Mouse (Mus musculus) A20 (cell line): ENCODE measurements around the gene Prkra.

Source experiments
- DNase-seq: peaks from one replicate; pipeline ENCODE4 v3.0.0-alpha.2; 2011; ENCODE audit warnings: low read depth, low spot score

Prkra gene

GRCm38 (mm10) chr2:76647883-76648570 is at the start of gene Prkra, which contains the start of gene Pjvk:
TSS of gene Prkra (minus strand) at chr2:76648015.
TSS of gene Pjvk (plus strand) at chr2:76648476.
- peak; percentile 86 for DNase-seq

GRCm38 (mm10) chr2:76695290-76695689 is 47.5 kb upstream of the Prkra start:
- no peak for DNase-seq

DNA sequence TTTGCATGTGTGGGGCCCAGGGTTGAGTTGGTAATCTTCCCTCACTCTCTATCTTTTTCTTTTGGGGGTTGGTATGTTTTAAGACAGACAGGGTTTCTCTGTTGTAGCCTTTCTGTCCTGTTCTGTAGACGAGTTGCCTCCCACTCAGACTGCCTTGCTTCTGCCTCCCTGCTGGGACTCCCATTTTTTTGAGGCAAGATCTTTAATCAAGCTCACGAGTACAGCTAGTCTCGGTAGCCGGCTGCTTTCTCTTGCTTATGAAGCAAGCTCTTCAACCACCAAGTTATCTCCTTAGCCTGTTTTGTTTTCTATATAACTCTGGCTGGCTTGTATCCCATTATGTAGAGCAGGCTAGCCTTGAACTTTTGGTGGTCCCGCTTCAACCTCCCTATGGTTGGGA is 46.0 kb upstream of the Prkra start:
- no peak for DNase-seq

DNA sequence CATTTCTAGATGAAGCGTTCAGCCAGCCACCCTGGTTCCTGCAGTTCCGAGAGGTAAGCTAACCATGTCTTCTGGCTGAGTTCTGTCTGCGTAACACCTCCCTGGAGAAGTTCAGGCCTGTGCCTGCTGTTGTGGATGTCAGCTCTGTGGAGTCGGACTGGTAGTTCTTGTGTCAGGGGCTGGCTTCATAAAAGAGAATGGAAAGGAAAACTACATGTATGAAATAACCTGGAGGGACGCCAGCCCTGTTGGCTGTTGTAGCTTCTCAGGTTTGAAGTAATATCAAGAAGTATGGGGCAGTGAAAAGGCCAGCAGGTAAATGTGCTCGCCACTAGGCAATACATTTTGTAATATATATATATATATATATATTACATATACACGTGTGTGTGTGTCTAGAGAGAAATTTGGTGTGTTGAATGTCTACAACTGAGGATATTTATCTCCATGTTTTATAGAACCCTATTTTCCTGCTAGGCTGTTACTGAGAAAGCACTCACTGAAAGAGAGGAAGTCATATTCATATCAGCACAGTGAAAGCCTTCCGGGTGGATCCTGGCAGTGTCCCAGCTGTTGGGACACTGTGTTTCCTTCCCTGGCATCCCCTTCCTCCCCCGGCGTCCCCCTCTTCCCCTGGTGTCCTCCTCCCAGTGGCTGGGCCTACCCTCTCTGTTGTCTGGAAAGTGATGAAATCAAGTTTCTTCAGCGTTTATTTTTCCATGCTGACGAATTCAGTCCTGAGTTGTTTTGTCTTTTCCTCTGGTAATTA is 42.8 kb upstream of the Prkra start:
- no peak for DNase-seq

- DNase-seq: no peak
Observed at GRCm38 (mm10) chr2:76688162-76688561, 40.3 kb upstream of the Prkra start.

GRCm38 (mm10) chr2:76687608-76688007 is 39.8 kb upstream of the Prkra start:
- DNase-seq: no peak

GRCm38 (mm10) chr2:76686986-76687385 is 39.2 kb upstream of the Prkra start:
- DNase-seq: no peak

DNA sequence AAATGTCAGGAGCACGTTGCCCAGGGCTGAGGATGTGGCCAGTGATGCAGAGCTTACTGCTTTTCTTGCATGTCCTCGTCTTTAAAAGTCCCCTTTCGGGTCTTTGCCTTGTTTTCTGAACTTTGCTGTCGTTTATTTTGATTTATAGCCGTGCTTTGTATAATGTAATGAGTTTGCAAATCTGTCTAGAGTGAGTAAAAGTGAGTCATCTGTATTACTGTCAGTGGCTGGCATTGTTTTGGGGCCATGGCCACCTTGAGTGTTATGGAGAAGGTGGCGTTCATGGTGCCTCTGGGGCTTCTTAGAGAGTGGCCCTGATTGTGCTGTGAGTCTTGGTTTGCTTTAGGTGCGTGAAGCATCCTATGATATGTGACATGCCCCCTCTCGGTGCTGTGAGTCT is 34.5 kb upstream of the Prkra start:
- no peak for DNase-seq

DNA sequence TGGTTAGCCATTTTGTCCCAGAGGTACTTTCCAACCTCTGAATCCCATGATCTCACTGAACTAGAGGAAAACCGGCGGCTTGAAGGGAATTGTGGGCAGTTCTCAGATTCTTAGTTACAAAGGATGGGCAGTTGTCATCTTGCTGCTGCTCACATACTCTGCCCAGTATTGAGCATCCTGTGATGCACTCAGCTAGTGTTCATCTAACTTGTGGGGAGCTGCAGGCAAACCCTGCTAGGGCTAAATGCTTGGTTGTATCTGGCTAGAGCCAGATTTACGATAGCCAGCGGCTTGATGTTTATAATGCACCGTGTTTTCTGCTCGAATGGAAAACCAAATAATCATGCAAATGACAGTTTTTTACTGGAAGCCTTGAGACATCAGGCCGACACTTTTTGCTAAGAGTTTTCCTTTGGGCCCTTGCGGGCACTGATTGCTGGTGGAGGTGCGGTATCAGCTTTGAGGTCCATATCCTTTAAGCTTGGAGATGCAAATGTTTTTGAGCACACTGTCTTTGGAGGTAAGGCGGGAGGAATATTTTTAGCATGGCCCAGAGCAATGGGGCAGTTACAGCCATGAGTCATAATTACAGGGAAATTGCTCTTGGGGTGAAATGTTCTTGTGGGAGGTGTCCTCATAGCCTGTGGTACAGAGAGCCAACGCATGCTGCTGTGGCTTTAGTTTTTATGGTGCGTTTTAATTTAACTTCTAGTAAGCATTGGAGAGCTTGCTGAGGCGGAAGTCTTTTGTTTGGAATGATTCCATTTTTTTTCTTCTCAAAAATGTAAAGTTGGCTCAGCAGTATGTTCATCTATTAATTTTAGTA is 28.8 kb upstream of the Prkra start:
- DNase-seq: peak; percentile 55

- no peak for DNase-seq
Observed at GRCm38 (mm10) chr2:76675949-76676348, 28.1 kb upstream of the Prkra start.

DNA sequence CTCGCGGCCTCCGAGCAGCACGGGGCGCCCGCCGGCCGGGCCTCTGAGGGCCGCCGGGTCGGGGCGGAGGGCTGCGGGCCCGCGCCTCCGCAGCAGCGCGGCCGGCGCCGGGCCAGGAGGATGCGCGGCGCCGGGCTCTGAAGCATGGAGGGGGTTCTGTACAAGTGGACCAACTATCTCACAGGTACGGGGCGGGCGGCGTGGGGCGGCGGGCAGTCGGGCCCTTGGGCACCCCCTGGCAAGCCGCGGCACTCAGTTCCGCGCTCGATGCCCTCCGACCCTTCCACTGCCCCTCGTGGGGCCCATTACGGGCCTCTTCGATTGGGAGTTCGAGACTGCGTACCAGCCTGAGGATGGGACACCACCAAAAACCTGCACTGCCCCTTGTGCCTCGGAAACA is 27.6 kb upstream of the Prkra start:
- DNase-seq: peak; percentile 69

GRCm38 (mm10) chr2:76674725-76675427 is 27.1 kb upstream of the Prkra start, which contains the start of gene Plekha3:
TSS of gene Plekha3 (plus strand) at chr2:76675281.
- DNase-seq: peak; percentile 87

DNA sequence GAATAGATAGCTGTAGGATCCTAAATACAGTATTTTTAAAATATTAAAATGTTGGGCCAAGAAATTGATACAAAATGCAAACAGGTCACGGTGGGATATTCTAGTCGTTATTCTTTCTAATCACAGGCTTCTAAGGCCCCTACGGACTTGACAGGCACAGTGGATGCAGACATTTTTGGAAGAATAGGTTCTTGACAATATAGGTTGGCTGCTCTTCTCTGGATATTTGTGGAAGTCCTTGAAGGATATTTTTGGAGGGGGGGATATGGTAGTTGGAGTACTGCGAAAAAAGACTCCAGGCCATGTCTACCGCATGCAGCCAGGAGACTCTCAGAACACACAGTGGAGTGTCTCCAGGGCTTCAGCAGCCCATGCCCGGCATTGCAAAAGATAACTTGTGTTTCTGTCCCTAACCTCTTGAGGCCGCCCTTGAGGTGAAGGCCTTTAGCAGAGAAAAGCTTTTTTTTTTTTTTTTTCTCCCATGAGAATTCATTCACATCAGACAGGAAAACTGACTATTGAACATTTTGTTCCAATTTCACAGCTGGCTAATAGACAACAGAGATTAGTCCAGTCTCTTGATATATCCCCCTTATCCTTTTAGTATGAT is 25.8 kb upstream of the Prkra start:
- peak; percentile 88 for DNase-seq

GRCm38 (mm10) chr2:76672966-76673392 is 25.2 kb upstream of the Prkra start, which contains the start of gene Fkbp7:
TSS of gene Fkbp7 (minus strand) at chr2:76673116.
- peak; percentile 95 for DNase-seq

DNA sequence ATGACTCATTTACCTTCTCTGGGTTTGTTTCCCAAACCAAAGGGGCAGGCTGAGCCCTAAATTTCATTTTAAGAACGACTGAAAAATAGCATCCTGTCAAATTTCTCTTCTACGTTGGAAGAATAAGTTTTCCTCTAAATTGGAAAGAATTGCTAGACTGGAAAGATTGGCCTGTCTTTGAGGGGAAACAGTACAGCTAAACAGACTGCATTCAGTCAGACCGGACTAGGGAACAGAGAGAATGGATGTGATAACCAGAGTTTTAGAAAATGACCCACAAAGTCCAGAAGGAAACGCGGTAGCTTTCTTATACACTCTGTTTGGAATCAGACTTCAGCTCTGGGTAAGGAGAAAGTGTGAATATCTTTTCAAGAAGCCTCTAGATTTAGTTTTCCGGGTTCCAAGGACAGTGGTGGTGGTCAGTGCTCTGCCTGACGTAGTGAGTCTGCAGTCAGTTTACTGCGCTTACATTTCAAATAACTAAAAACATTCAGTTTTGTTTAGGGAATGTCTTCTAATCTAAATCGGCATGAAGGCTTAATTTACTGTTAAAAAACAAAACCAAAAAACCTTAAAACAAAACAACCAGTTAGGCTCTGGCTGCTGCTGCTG is 24.4 kb upstream of the Prkra start:
- peak; percentile 54 for DNase-seq

DNA sequence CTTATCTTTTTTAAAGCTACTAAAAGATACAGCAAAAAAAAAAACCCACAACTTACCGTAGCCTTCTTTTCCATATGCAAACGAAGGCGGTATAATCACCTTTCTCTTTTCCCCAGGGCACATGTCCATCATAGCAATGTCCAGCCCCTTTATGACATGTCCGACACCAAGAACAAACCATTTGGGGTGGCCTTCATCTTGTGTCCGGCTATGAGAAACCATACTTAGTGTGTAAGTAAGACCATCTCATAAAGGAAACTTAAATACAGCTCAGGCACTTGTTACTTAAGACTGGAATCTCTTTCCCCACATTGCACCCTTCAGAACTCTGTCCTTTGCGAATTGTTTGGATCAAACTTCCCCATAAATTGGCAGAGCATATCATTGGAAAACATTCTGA is 23.8 kb upstream of the Prkra start:
- peak; percentile 49 for DNase-seq

DNA sequence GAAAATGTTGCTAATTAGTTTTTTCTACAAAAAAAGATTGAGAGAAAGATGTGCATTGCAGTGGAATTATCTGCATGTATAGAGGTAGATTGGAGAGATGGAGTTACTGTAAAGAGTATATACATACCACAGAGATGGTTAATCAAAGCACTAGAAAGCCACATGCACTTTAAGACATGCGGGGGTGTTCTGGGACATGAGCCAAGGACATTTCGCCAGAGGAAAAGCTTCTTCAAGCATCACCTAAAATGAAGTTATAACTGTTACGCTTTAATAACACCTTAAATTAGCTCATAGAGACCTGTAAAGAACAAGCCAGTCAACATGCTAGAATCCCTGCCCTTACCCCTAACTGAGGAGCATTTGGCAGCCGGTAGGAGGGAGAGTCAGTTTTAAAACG is 19.4 kb upstream of the Prkra start:
- no peak for DNase-seq

GRCm38 (mm10) chr2:76665531-76665930 is 17.7 kb upstream of the Prkra start:
- no peak for DNase-seq

DNA sequence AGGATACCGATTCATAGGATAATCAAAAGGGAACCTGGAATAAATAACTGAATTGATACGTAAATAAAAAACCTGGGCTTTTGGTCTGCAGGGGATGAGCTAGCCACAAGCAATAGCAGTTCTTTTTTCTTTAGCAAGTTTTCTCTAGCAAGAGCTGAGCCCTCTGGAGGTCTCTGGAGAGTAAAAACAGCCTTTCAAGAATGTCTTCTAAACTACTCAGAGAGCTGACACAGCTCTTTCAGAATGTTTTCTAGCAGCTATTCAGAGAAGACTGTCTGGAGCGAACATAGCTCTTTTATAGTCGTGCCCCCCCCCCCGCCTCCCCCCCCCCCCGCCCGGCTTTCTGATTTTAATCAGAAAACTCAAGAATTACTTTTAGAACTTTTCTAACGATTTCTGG is 11.6 kb upstream of the Prkra start:
- DNase-seq: no peak

GRCm38 (mm10) chr2:76658551-76658950 is 10.7 kb upstream of the Prkra start:
- no peak for DNase-seq

- no peak for DNase-seq
Observed at GRCm38 (mm10) chr2:76655982-76656381, 8.2 kb upstream of the Prkra start.
